Mouse (Mus musculus): ENCODE measurements around the gene 4931406P16Rik.
"Not testable (repeated sequence)": the region's sequence is repeated elsewhere in the genome, so short reads cannot be mapped to it uniquely, and the experiment has no call there.

Gene 4931406P16Rik

DNA sequence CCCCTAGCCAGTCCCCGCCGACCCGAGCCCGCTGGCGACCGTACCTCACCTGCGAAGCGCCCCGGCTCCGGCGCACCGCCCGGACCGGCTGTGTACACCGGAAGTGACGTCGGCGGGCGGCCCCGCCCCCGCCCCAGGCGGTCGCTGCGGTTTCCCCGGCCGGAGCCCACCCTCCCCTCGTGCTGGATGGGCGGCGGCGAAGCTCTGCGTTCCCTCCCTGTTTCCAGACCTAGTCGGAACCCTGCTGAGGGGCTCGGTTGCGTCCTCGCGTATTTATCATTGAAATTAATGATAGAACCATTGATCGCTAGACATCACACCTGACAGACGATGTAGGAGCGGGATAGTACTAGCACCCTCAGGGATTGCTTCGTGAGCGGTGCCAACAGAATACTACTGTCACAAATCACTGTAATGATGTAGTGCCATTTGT lies at the start of gene 4931406P16Rik:
Gene 4931406P16Rik, minus strand, starts transcription at position 109 of the 433 bp plus-strand sequence.
- peak; percentile 76 to 85 for DNase-seq (ENCODE audit: low spot score in 2 of 2)

DNA sequence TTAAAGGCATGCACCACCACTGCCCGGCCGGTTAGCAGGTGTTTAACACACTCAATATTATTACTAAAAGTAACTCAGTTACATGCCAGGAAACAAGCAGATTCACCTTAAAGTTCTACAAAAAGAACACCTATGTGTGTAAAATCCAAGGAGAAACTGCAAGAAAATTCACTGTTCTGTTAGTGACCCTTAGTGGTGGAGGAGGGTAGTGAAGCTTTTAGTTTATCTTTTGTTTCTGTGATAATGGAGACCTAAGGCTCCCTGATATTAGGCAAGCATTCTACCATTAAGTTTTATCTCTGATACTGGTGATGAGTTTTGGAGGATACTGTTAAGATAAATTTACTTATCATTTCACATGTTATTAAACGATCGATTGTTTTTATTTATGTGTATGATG lies 42.3 kb upstream of the 4931406P16Rik start:
- DNase-seq (ENCODE audit: low spot score in 2 of 2): no peak

- no peak for DNase-seq (ENCODE audit: low spot score in 2 of 2)
These were observed 38.6 kb upstream of the 4931406P16Rik start for GRCm38 (mm10) chr7:34351997-34352396.

GRCm38 (mm10) chr7:34350166-34350565 lies 36.8 kb upstream of the 4931406P16Rik start:
- no peak for DNase-seq (ENCODE audit: low spot score in 2 of 2)

DNA sequence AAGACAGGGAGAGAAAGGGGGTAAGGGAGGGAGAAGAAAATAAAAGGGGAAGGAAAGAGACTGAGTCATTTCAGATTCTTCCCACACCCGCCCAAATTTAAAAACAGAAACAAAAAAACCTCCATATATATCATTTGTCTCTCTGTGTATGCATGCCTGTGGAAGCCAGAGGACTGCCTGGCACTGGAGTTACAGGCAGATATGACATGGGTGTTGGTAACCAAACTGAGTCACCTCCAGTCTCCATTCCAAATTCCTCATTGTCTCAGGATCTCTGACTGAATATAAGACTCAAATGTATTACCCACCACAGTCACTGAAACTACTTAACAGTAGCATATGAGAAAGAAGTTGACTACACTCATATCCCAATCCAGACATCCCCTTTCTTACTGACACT lies 34.7 kb upstream of the 4931406P16Rik start:
- no peak for DNase-seq (ENCODE audit: low spot score in 2 of 2)

GRCm38 (mm10) chr7:34347041-34347440 lies 33.7 kb upstream of the 4931406P16Rik start:
- DNase-seq (ENCODE audit: low spot score in 2 of 2): no peak

- no peak for DNase-seq (ENCODE audit: low spot score in 2 of 2)
These were observed 33.2 kb upstream of the 4931406P16Rik start for GRCm38 (mm10) chr7:34346505-34346904.

DNA sequence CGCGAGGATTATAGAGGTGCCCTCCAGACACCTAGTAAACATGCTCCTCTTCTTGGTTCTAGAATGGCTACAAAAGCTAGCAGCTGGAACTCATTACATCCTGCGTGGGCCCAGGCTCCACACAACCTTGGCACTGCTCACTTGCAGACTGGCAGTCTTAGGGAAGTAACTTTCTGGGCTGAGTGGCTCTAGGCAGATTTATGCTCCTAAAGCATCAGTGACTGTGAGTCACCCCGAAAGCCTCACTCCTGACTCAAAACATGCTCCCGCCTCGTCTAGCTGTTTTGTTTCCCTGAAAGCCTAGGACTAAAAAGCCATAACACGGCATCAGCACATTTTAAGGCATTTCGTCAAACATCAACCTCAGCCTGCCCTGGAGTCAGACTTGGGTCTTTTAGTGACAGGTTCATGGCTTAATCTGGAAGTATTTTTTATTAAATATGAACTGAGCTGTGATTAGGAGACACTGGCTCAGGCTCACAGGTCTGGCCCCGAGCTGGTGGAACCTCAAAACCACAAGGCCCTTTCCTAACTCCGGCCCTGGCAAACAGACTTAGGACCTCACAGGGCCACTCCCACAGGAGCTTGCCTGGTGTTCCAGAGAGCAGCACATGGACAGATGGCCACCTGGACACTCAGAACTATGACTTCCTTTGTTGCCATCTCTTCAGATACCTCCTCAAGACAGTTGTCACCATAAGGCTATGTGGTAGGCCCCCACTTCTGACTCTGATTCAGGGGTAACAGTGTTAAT lies 28.9 kb upstream of the 4931406P16Rik start:
- no peak for DNase-seq (ENCODE audit: low spot score in 2 of 2)

- no peak for DNase-seq (ENCODE audit: low spot score in 2 of 2)
These were observed 27.5 kb upstream of the 4931406P16Rik start for GRCm38 (mm10) chr7:34340841-34341240.

- DNase-seq (ENCODE audit: low spot score in 2 of 2): no peak
These were observed 25.8 kb upstream of the 4931406P16Rik start for GRCm38 (mm10) chr7:34339164-34339489.

DNA sequence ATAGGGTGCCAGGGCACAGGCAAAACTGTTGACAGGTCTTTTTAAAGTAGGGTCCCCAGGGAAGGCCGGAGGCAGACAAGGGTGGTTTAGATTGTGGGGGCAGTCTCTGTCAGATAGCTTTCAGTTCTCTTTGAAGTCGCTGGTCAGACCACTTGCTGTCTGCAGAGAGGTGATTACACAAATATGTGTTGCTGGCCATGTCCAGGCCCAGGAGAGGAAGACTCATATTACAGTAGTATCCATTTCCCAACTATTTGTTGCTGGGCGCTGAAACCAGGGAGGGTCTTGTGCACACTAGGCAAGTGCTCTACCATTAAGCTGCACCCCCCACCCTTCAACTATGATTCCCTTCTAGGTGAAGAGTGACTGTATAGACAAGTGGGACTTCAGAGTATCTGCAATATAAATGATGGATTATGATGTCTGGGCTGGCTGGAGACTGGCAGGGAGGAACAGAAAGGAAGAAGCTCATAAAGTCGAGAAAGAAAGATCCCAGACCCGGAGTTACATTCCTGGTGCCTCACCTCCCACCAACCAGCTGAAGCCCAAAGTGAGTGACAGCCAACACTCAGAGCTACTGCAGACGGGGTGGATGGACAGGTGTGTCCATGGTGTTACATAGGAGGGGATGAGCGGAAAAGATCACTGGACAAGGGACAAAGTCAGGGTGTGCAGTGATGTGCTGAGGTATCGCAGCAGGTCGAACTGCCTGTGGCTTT lies 25.3 kb upstream of the 4931406P16Rik start:
- DNase-seq (ENCODE audit: low spot score in 2 of 2): no peak

DNA sequence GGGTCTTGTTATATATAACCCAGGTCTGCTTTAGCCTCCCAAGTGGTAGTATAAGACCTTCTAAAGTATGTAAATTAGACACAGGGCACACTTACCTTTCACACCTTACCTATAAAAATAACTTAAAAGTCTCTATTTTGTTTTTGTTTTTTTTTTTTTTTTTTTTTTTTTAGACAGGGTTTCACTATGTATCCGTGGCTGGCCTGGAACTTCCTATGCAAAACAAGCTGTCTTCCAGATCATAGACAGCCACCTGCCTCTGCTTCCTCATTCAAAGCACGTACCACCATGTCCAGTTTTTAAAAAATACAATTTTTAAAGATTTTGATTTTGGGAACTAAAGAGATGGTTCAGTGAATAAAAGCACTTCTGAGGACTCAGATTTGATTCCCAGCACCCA lies 23.9 kb upstream of the 4931406P16Rik start:
- no peak for DNase-seq (ENCODE audit: low spot score in 2 of 2)

DNA sequence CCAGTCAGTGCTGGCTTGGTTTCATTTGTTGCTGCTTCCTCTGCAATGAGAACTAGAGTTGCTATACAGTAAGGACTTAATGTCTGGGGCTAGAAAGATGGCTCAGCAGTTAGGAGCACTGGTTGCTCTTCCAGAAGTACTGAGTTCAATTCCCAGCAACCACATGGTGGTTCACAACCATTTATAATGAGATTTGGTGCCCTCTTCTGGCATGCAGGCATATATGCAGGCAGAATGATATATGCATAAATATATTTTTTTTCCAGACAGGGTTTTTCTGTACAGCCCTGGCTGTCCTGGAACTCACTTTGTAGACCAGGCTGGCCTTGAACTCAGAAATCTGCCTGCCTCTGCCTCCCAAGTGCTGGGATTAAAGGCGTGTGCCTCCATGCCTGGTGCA lies 23.2 kb upstream of the 4931406P16Rik start:
- DNase-seq (ENCODE audit: low spot score in 2 of 2): not testable (repeated sequence)

DNA sequence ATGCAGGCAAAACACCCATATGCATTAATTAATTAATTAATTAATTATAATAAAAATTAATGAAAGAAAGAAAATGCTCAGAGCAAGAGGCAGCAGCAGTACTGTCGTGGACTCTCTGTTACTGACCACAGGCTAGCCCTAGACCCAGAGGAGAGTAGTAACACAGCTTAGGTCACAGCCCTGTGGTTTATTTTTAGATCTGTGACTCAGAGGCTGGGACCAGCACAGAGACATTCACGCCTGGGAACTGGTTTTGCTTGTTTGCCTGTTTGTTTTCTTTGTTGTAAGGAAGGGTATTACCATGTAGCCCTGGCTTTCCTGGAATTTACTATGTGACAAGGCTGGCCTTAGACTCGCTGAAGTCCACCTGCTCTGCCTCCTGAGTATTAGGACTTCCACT lies 14.1 kb upstream of the 4931406P16Rik start:
- DNase-seq (ENCODE audit: low spot score in 2 of 2): no peak

- DNase-seq (ENCODE audit: low spot score in 2 of 2): no peak
These were observed 11.5 kb upstream of the 4931406P16Rik start for GRCm38 (mm10) chr7:34324857-34325256.

GRCm38 (mm10) chr7:34324005-34324404 lies 10.7 kb upstream of the 4931406P16Rik start:
- DNase-seq (ENCODE audit: low spot score in 2 of 2): no peak

DNA sequence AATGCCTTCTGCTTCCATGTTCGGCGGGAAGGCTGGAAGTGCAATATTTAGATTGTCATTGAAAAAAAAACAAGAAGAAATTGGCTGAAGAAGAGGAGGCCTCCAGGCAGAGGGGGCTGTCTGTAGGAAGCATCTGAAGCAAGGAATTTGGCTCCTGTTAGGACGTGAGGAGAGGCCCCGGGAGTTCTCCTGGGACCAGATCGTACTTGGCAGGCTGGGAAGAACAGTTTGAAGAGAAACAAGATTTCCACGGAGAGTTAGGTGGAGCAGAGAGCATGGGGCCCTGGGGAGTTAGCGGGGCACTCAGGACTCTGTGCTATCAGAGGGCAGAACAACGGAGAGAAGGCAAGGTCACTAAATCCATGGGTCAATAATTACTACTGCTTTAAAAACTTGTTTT lies 10.0 kb upstream of the 4931406P16Rik start:
- DNase-seq (ENCODE audit: low spot score in 2 of 2): no peak

GRCm38 (mm10) chr7:34321958-34322357 lies 8.6 kb upstream of the 4931406P16Rik start:
- DNase-seq (ENCODE audit: low spot score in 2 of 2): no peak

DNA sequence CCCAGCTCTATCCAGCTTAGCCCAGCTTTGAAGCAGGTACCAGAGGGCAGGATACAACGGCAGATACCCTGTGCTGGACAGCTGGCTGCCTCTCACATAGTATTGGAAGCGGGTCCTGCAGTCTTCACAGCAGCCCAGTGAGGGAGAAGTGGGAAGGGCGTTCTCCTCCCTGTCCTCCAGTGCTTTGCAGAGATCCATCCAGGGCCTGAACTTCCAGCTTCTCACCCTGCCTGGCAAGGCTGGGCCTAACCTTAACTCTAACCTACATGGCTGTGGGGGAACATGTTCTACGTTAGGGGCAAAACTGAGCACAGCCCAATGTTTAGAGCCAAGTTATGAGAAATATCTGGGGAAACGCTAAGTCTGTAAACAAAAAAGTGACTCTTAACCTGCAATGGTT lies 7.8 kb upstream of the 4931406P16Rik start:
- no peak for DNase-seq (ENCODE audit: low spot score in 2 of 2)

- peak; percentile 18 to 26 for DNase-seq (ENCODE audit: low spot score in 2 of 2)
These were observed 6.6 kb upstream of the 4931406P16Rik start for GRCm38 (mm10) chr7:34319957-34320356.

GRCm38 (mm10) chr7:34319123-34319522 lies 5.8 kb upstream of the 4931406P16Rik start:
- no peak for DNase-seq (ENCODE audit: low spot score in 2 of 2)

- DNase-seq (ENCODE audit: low spot score in 2 of 2): peak in 1 of 2 experiments; percentile 38
These were observed 4.6 kb upstream of the 4931406P16Rik start for GRCm38 (mm10) chr7:34317901-34318476.
